Mouse (Mus musculus): ENCODE data around the gene Zbed5.
"Not testable (repeated sequence)": the region's sequence is repeated elsewhere in the genome, so short reads cannot be mapped to it uniquely, and the experiment has no call there.

Gene Zbed5

GRCm38 (mm10) chr5:129907775-129908174 is 12.3 kb downstream of the Zbed5 start:
- in situ Hi-C loops (cut with MboI, MseI), result no loop called here

- in situ Hi-C loops (cut with MboI, MseI), result no loop called here
These were observed 12.9 kb downstream of the Zbed5 start, which contains the start of gene Nupr1l for GRCm38 (mm10) chr5:129908242-129908965. Gene Nupr1l (plus strand): TSS chr5:129908540.

DNA sequence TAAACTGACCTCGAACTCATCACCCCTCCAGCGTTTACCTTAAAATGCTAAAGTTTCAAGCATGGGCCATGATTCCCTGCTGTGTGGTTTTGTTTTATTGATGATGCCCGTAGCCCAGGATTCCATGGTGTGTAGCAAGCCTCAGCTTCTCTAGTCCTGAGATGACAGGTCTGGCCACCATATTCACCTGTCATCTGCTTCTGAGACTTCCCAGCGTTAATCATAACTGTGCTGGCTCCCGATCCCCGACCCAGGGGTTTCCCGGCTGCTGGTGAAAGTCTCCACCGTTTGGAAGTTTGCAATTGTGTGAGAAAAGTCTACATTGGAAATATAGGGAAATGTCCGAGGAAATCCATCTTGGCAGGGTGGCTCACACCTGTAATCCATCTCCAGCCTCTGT is 13.6 kb downstream of the Zbed5 start:
- in situ Hi-C loops (cut with MboI, MseI), result no loop called here

- in situ Hi-C loops (cut with MboI, MseI), result no loop called here
These were observed 14.1 kb downstream of the Zbed5 start for GRCm38 (mm10) chr5:129909591-129909990.

DNA sequence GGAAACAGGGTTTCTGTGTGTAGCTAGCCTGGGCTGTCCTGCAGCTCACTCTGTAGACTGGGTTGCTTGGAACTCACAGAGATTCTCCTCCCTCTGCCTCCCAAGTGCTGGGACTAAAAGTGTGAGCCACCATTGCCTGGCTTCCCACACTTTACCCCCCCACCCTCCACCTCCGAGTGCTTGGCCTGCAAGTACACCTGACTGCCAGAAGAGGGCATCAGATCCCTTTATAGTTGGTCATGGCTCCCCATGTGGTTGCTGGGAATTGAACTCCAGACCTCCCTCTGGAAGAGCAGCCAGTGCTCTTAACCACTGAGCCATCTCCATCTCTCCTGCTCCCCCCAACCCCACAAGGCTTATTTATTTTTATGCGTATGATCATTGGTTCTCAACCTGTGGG is 18.5 kb downstream of the Zbed5 start:
- in situ Hi-C loops (cut with MboI, MseI), result no loop called here

DNA sequence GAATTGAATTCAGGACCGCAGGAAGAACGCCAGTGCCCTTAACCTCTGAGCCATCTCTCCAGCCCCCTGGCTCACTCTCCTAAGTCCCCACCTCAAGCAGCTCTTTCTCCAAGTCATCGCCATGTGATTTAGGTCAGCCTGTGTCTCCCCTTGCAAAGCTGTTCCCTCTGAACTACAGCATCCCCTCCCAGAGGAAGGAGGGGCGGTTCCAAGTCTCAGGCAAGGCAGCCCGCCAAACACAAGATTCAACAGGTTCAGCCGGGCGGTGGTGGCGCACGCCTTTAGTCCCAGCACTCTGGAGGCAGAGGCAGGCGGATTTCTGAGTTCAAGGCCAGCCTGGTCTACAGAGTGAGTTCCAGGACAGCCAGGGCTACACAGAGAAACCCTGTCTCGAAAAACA is 20.0 kb downstream of the Zbed5 start:
- in situ Hi-C loops (cut with MboI, MseI), result not testable (repeated sequence)

GRCm38 (mm10) chr5:129918065-129918651 is 22.6 kb downstream of the Zbed5 start:
- in situ Hi-C loops (cut with MboI, MseI), result no loop called here

GRCm38 (mm10) chr5:129918752-129919151 is 23.2 kb downstream of the Zbed5 start:
- in situ Hi-C loops (cut with MboI, MseI), result no loop called here

DNA sequence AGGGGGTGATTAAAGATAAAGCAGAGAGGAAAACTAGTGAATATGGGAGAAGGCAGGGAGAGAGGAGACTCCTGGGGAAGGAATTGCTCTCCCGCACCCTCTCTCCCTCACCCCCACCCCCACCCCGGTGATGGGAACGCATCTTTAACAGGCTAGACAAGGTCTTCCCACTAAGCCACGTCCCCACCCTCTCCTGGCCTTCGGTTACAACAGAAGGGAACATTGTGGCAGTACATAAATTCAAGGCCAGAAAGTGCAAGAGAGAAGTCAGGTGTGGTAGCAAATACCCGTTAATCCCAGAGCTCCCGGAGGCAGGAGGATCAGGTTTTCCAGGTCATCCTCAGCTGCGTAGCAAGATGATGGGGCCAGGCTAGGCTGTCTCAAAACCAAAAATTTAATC is 23.8 kb downstream of the Zbed5 start:
- in situ Hi-C loops (cut with MboI, MseI), result no loop called here

DNA sequence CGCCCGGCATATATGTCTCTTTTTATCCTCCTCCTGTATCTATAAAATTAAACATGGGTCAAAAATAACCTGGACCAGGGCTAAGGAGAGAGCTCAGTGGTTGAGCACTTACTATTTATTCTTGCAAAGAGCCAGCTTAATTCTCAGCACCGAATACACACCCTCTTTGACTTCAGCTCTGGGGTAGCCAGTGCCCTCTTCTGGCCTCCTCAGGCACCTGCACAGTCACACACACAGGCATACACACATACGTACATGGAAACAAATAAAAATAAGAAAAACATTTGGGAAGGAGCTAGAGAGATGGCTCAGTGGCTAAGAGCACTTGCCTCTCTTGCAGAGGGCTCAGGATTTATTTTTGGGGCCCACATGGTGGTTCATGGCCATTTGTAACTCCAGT is 26.4 kb downstream of the Zbed5 start:
- in situ Hi-C loops (cut with MboI, MseI), result no loop called here

DNA sequence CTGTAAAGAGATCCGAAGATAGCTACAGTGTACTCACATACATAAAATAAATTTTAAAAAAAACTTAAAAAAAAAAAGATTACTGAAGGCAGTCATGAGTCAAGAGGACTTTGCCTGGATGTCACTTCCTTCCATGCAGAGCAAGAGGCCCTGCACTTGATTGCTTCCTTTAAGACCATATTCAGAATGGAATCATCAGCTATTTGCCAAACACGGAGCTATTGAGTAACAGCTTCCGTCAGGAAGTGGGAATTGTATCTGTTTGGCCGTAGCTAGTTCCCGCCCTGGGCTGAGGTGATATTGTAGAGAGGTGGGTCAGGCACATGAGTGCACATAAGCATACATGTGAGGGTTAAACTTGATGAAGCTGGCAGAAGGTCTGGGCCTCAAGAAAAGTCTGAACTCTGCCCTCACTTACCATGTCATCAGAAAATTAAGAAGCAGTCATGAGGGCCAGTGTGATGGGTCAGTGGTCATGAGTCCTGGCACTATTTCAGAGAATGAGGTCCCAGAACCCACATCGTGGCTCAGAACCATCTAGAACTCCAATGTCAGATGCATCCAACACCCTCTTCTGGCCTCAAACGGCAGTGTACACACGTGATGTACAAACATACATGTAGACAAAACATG is 29.4 kb downstream of the Zbed5 start:
- in situ Hi-C loops (cut with MboI, MseI), result loop anchor here in 1 of 2 experiments (5.0 kb wide), 1 partner anchor 72 kb away; no protein-coding TSS in a partner anchor

- in situ Hi-C loops (cut with MboI, MseI), result loop anchor here in 1 of 2 experiments (5.0 kb wide), 1 partner anchor 71 kb away; no protein-coding TSS in a partner anchor
These were observed 30.4 kb downstream of the Zbed5 start for GRCm38 (mm10) chr5:129925933-129926332.

DNA sequence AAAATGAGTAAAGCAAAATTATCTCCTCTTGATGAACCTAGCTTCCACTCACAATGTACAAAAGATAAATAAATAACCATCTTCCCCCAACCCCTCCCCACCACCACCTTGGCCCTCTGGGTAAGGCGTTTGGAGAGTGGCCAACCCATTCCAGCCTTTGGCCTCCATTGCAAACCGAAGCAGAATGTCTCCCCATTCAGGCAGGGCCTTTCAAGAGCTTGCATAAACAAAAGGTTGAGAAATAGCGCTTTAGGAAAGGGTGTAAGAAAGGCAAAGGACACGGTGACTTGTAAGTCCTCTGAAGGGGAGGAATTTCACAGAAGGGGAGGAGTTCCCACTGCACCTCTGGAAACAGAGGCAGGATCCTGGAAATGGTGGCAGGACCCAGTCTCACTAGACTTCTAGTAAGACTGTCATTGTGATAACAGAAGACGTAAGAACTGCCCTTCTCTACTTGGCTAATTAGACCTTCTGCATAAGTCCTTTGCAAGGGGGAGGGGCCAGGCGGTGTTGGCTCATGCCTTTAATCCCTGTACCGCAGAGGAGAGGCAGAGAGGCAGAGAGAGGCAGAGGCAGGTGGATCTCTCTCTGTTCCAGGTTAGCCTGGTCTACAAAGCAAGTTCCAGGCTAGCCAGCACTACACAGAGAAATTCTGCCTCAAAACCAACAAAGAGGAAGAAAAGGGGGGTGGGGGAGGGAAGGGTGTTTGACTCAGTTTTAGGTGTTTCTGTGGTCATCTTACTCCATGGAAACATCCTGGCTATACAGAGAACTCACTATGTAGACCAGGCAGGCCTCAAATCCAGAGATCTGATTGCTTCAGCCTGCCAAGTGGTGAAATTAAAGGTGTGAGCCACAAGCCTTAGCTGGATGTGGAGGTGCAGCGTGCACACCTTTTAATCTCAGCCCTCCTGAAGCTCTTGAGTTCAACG is 34.7 kb downstream of the Zbed5 start:
- in situ Hi-C loops (cut with MboI, MseI), result loop anchor here (5.0 kb wide), 2 partner anchors 67 to 138 kb away; no protein-coding TSS in a partner anchor

DNA sequence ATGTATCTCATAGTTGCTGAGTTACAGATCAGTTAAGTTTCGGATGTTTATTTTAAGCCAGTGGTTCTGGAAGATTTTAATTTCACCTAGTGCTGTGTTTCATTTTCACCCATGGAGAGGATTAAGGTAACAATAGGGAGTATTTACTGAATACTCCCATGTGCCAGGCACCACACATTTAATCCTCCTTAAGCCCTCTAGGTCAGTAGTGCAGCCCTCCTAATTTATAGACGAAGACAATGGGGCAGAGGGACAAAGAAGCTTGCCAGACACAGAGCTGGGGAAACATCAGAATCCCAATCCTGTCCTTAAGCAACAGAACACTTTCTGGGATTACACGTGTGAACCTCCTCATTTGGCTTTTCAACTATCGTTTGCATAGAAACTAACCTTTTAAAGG is 41.4 kb downstream of the Zbed5 start:
- in situ Hi-C loops (cut with MboI, MseI), result no loop called here

DNA sequence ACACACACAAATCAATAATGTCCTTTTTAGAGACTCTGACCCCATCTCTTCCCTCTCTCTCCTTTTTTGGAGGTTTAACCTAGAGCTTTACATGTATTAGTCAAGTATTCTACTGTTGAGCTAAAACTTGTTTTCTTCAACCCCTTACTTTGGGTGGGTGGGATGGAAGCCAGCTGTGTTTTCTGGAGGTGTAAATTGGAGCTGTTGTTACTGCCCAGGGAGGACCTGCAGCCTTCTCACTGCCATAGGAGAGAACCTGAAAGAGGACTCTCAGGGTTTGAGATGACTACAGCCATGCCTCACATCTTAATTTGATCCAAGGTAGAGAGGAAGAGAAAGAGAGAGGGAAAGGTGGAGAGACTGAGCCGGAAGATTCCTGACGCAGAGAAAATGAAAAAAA is 44.8 kb downstream of the Zbed5 start:
- in situ Hi-C loops (cut with MboI, MseI), result no loop called here

DNA sequence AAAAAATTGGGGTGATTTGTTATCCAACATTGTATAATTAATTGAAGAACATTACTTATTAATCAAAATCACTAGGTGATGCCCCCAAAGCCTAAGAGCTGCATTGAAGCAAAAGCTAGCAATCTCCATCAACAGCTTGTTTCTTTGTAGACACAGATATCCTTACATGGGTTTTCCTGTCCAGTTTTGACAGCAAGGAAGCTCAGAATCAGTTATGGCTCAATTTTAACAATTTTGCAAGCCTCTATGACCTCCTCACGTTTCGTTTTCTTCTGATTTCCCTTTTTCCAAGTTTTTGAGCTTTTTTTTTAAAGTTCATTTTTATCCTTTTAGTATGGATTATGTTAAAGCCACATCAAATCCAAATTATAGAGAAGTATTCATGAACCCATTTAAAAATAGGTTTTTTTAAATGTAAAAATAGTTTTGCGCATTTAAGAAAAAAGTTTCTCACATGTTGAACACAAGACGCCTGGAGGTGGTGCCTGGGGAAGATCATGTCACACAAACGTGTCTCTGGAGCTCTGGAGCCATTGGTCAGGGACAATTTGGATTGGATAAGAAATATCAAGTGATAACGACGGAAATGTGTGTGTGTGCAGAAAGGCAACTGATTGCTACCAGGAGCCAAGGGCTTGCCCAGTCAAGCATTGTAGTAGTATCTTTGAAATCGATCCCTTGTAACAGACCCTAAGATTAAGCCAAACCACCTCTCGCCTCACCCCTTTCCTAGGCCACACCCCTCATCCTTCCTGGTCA is 45.4 kb downstream of the Zbed5 start:
- in situ Hi-C loops (cut with MboI, MseI), result no loop called here

GRCm38 (mm10) chr5:129941495-129942045 is 46.0 kb downstream of the Zbed5 start, which contains the start of gene Vkorc1l1:
Gene Vkorc1l1 (plus strand): TSS chr5:129941970.
- in situ Hi-C loops (cut with MboI, MseI), result no loop called here

- in situ Hi-C loops (cut with MboI, MseI), result not testable (repeated sequence)
These were observed 46.8 kb downstream of the Zbed5 start for GRCm38 (mm10) chr5:129942073-129942939.

DNA sequence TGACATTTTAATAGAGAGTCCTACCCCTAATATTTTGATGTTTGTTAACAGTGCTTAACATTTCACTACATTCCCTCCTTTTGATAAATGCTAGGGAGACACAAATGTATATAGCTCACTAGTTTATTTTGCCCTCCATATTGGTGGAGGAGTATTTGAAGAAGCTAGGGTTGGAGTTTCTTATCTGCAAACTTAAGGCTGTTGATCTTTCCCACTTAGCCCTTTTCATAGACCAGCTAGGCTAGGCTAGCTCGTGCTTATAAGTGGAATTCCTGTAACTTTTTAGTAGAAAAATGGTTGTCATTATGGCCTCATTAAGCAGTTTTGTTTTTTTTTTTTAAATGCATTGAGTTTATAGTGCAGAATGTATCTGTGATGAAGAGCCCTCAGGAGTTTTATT is 47.9 kb downstream of the Zbed5 start:
- in situ Hi-C loops (cut with MboI, MseI), result no loop called here

Data from T-helper 17 cell (primary cell).